ENCODE assay signal across 8 mouse cellular contexts in genomic region chr3:57735511-57736370, GRCm38 (mm10). TPM values are rescaled to one million over a fixed set of nuclear protein-coding genes. Genes with fewer than 3 reads are reported as not detected.
DNase-seq lines count a peak whose midpoint lies in the region; ATAC-seq and TF ChIP-seq lines count a peak whose summit lies in the region.

Gene Rnf13 (plus strand): TSS chr3:57736062.

- peak within 1 kb of the TSS; percentile 87 for H3K4me2 ChIP-seq in hindbrain, postnatal 0 days (ENCODE audit: low read depth, low read length)

- peak; percentile 98 for DNase-seq in ZHBTc4 (ENCODE audit: low read depth, low spot score)
- DNase-seq in gastrocnemius, adult 2 months = peak; percentile 97
- DNase-seq in hindbrain, postnatal 0 days (ENCODE audit: low spot score) = peak; percentile 98
- DNase-seq in left cerebral cortex, adult 2 months (ENCODE audit: extremely low spot score in 1 of 2, low spot score in 2 of 2) = peak; percentile 96 to 98
- peak; percentile 98 to 99 for DNase-seq in right cerebral cortex, adult 2 months (ENCODE audit: low spot score in 2 of 2)
- peak; percentile 97 for DNase-seq in urinary bladder, postnatal 14 days (ENCODE audit: low spot score)

- no peak for TF ChIP-seq CTCF in gastrocnemius, adult 2 months (IDR thresholded peaks at IDR 0.05)
- no peak for TF ChIP-seq CTCF in hindbrain, postnatal 0 days (IDR thresholded peaks at IDR 0.05; ENCODE audit: low read depth)
- TF ChIP-seq CTCF in left cerebral cortex, adult 2 months (IDR thresholded peaks at IDR 0.05) = no peak

- peak; percentile 90 for ATAC-seq in common myeloid progenitor, adult 5-6 weeks (replicated peaks; ENCODE audit: low read depth, poor library complexity, severe bottlenecking)
- peak; percentile 100 for ATAC-seq in hindbrain, postnatal 0 days
- ATAC-seq in megakaryocyte, adult 5-6 weeks (ENCODE audit: poor library complexity, severe bottlenecking) = peak; percentile 85

- H3K9me3 ChIP-seq in hindbrain, postnatal 0 days (ENCODE audit: low read length) = no peaks in the 10 kb centered on the region

- intact Hi-C loops in gastrocnemius, adult 2 months (cut with DNase I) = loop anchor here (5.0 kb wide), 1 partner anchor 68 kb away; no protein-coding TSS in a partner anchor
- intact Hi-C loops in left cerebral cortex, adult 2 months (cut with DNase I) = loop anchor here (2.0 to 10.0 kb wide), 3 partner anchors 69 to 679 kb away; partner anchors contain the start of genes Commd2 and Tsc22d2

- H3K27me3 ChIP-seq in hindbrain, postnatal 0 days (ENCODE audit: insufficient read depth, low read length) = no peaks in the 10 kb centered on the region

- H3K9ac ChIP-seq in hindbrain, postnatal 0 days (replicated peaks; ENCODE audit: low read length) = peak within 1 kb of the TSS; percentile 61

- no peaks in the 10 kb centered on the region for H3K36me3 ChIP-seq in hindbrain, postnatal 0 days (ENCODE audit: insufficient read depth, low read length)

- under 1% methylated on average over 59 of the region's 59 CpGs for WGBS in hindbrain, postnatal 0 days

- H3K4me1 ChIP-seq in hindbrain, postnatal 0 days (ENCODE audit: insufficient read depth, low read length) = peaks cover 12% of the 10 kb centered on the region

- peak within 1 kb of the TSS; percentile 79 for H3K4me3 ChIP-seq in gastrocnemius, adult 2 months
- H3K4me3 ChIP-seq in hindbrain, postnatal 0 days (ENCODE audit: low read length) = peak within 1 kb of the TSS; percentile 63
- H3K4me3 ChIP-seq in left cerebral cortex, adult 2 months = peak within 1 kb of the TSS; percentile 69

- H3K27ac ChIP-seq in gastrocnemius, adult 2 months = peak within 1 kb of the TSS; percentile 92
- H3K27ac ChIP-seq in hindbrain, postnatal 0 days = peak within 1 kb of the TSS; percentile 94
- peak within 1 kb of the TSS; percentile 93 for H3K27ac ChIP-seq in left cerebral cortex, adult 2 months

RNA-seq across cellular contexts. Expression of gene Rnf13, which starts in this region (rescaled TPM):
- 59.4 and 61.1 TPM in 2 replicates for total RNA-seq in common myeloid progenitor, adult 5-6 weeks (2017)
- 10 to 100 TPM; 34.9 to 35.9 TPM for total RNA-seq in gastrocnemius, adult 2 months (2021)
- total RNA-seq in hindbrain, postnatal 0 days (2014; rRNA removed) = 49.4 and 53.1 TPM in 2 replicates
- 113 and 114 TPM in 2 replicates for polyA plus RNA-seq in hindbrain, postnatal 0 days (2015; fragmentation: Nextera tagmentation; extraction: Ambion mirVana)
- 10 to 100 TPM; 93.7 to 94.2 TPM for total RNA-seq in left cerebral cortex, adult 2 months (2021)
- total RNA-seq in megakaryocyte, adult 5-6 weeks (2015) = 117 and 127 TPM in 2 replicates
- total RNA-seq in megakaryocyte, adult 5-6 weeks (2017) = 94.0 and 104 TPM in 2 replicates

Comparison
In these comparisons a context has a peak if more than half of its experiments do, and no peak if none do; other contexts are left out.
1. Peak in every context shown above with its lines: DNase-seq, ATAC-seq, H3K4me3 ChIP-seq and H3K27ac ChIP-seq.